Mouse (Mus musculus) thymus, adult 2 months (tissue): ENCODE measurements around the gene Cdt1. TPM values are rescaled to one million over a fixed set of nuclear protein-coding genes. Genes with fewer than 3 reads are reported as not detected.

Source experiments
- DNase-seq: peaks from one replicate; pipeline ENCODE4 v3.0.0; 2021
- H3K27ac ChIP-seq: fragments of 200-500 bp; 2 replicates; pipeline ENCODE4 v1.5.1; 2012; ENCODE audit warnings: low read length, control low read depth; ENCODE audit not compliant: control insufficient read depth, insufficient read depth
- H3K27me3 ChIP-seq: fragments of 200-500 bp; 2 replicates; pipeline ENCODE4 v1.6.1; 2012; ENCODE audit warnings: mild to moderate bottlenecking, low read length, moderate library complexity, mixed read lengths; ENCODE audit not compliant: control insufficient read depth, insufficient read depth
- H3K36me3 ChIP-seq: fragments of 200-500 bp; 2 replicates; pipeline ENCODE4 v1.6.1; 2012; ENCODE audit warnings: mild to moderate bottlenecking, low read length, moderate library complexity; ENCODE audit not compliant: control insufficient read depth, insufficient read depth
- H3K4me1 ChIP-seq: fragments of 200-500 bp; replicated peaks from 2 replicates; pipeline ENCODE4 v1.6.1; 2012; ENCODE audit warnings: low read length; ENCODE audit not compliant: control insufficient read depth, insufficient read depth
- H3K4me3 ChIP-seq: fragments of 200-500 bp; 2 replicates; pipeline ENCODE4 v1.5.1; 2012; ENCODE audit warnings: mild to moderate bottlenecking, low read length, control low read depth, moderate library complexity; ENCODE audit not compliant: control insufficient read depth, insufficient read depth
- CTCF ChIP-seq: fragments of 200-500 bp; IDR thresholded peaks from 2 replicates; pipeline ENCODE4 v1.5.1; 2012; ENCODE audit warnings: mild to moderate bottlenecking, control low read depth, low read length, moderate library complexity, borderline replicate concordance; ENCODE audit not compliant: control insufficient read depth, poor library complexity, insufficient read depth; ENCODE audit errors: extremely low read depth
- POLR2A ChIP-seq: fragments of 200-500 bp; IDR thresholded peaks from 2 replicates; pipeline ENCODE4 v1.6.1; 2012; ENCODE audit warnings: mild to moderate bottlenecking, low read length, control low read depth, moderate library complexity; ENCODE audit not compliant: control insufficient read depth, poor library complexity, insufficient read depth; ENCODE audit errors: extremely low read depth
- WGBS: fragments of 180-500 bp; shearing (Covaris S2); methylation state at CpG from one replicate; pipeline ENCODE4 v1.1.7; 2018; 5-methylcytosine and 5-hydroxymethylcytosine counted together
- polyA plus RNA-seq: library from polyadenylated mRNA; depleted of rRNA; stranded (reverse); fragments of >200 nt; gene quantifications from 2 replicates; pipeline ENCODE4 v1.2.3, GENCODE M21; 2012

Cdt1 gene
- polyA plus RNA-seq, 1 experiment: 136 TPM

GRCm38 (mm10) chr8:122557248-122558038, 10.4 kb upstream of the Cdt1 start:
- WGBS: 16% methylated on average over 10 of the region's 10 CpGs
- Histone ChIP-seq H3K4me1 (peaks cover 35% of the 10 kb centered on the region), H3K27me3 (no peaks in the 10 kb centered on the region), H3K27ac (peak overlapping the region; percentile 88), H3K4me3 (peak overlapping the region; percentile 10), H3K36me3 (no peaks in the 10 kb centered on the region)
- no peak for TF ChIP-seq POLR2A
- no peak for TF ChIP-seq CTCF
- peak; percentile 30 for DNase-seq

GRCm38 (mm10) chr8:122558671-122559349, 9.0 kb upstream of the Cdt1 start:
- TF ChIP-seq POLR2A (no peak), CTCF (no peak)
- no peaks in the 10 kb centered on the region for H3K36me3 ChIP-seq
- 74% methylated on average over 12 of the region's 12 CpGs for WGBS
- no peak for DNase-seq
- H3K4me3 ChIP-seq: no peak overlapping the region
- H3K27me3 ChIP-seq: no peaks in the 10 kb centered on the region
- H3K4me1 ChIP-seq: peaks cover 35% of the 10 kb centered on the region
- H3K27ac ChIP-seq: no peak overlapping the region

GRCm38 (mm10) chr8:122561199-122561598, 6.6 kb upstream of the Cdt1 start:
- H3K4me1 ChIP-seq: peaks cover 36% of the 10 kb centered on the region
- TF ChIP-seq POLR2A (no peak), CTCF (no peak)

GRCm38 (mm10) chr8:122564363-122565352, 3.2 kb upstream of the Cdt1 start:
- Histone ChIP-seq H3K4me1 (peaks cover 36% of the 10 kb centered on the region), H3K27me3 (no peaks in the 10 kb centered on the region), H3K4me3 (no peak overlapping the region; the same call in 1 of the 2 replicates), H3K36me3 (no peaks in the 10 kb centered on the region; the same call in 1 of the 2 replicates), H3K27ac (peak overlapping the region; percentile 63)
- no peak for DNase-seq
- no peak for TF ChIP-seq CTCF
- no peak for TF ChIP-seq POLR2A
- WGBS: 63% methylated on average over 25 of the region's 25 CpGs

More at GRCm38 (mm10) chr8:122561199-122561598, 6.6 kb upstream of the Cdt1 start:
- Histone ChIP-seq H3K27ac (peak overlapping the region; percentile 85), H3K4me3 (no peak overlapping the region), H3K36me3 (no peaks in the 10 kb centered on the region), H3K27me3 (no peaks in the 10 kb centered on the region)
- WGBS: 16% methylated on average over 5 of the region's 5 CpGs
- peak; percentile 47 for DNase-seq

GRCm38 (mm10) chr8:122566766-122567165, 1.0 kb upstream of the Cdt1 start:
- peak overlapping the region; percentile 32; the same call in 1 of the 2 replicates for H3K27ac ChIP-seq
- H3K4me3 ChIP-seq: peak overlapping the region; percentile 62
- H3K27me3 ChIP-seq: no peaks in the 10 kb centered on the region
- 51% methylated on average over 6 of the region's 6 CpGs for WGBS
- H3K4me1 ChIP-seq: peaks cover 24% of the 10 kb centered on the region
- TF ChIP-seq CTCF: no peak
- no peak for TF ChIP-seq POLR2A
- no peak for DNase-seq
- peaks cover 15% of the 10 kb centered on the region for H3K36me3 ChIP-seq
